Mouse (Mus musculus) limb, embryonic 14.5 days (tissue): Measurements from ENCODE around the gene Gm26897. TPM values are rescaled to one million over a fixed set of nuclear protein-coding genes. Genes with fewer than 3 reads are reported as not detected.

Source experiments
- ATAC-seq: fragments of 200-750 bp; cut with Nextera tagmentation; 2 replicates; pipeline ENCODE4 v1.8.0; 2017; ENCODE audit warnings: low read depth, moderate number of reproducible peaks, moderate TSS enrichment; ENCODE audit not compliant: low FRiP score
- DNase-seq: peaks from one replicate; pipeline ENCODE4 v3.0.0-alpha.2; 2015; ENCODE audit warnings: low spot score
- H3K27ac ChIP-seq: fragments of 300-500 bp; sonication (generic); replicated peaks from 2 replicates; pipeline ENCODE4 v1.5.1; 2014; ENCODE audit warnings: low read depth, mild to moderate bottlenecking, low read length, moderate library complexity, mixed read lengths
- H3K27me3 ChIP-seq: fragments of 300-500 bp; sonication (generic); 2 replicates; pipeline ENCODE4 v1.6.1; 2014; ENCODE audit warnings: low read length, mixed read lengths; ENCODE audit not compliant: control insufficient read depth, insufficient read depth
- H3K36me3 ChIP-seq: fragments of 300-500 bp; sonication (generic); 2 replicates; pipeline ENCODE4 v1.6.1; 2014; ENCODE audit warnings: mild to moderate bottlenecking, low read length, moderate library complexity, mixed read lengths; ENCODE audit not compliant: control insufficient read depth, insufficient read depth
- H3K4me1 ChIP-seq: fragments of 300-500 bp; sonication (generic); 2 replicates; pipeline ENCODE4 v1.6.1; 2014; ENCODE audit warnings: antibody characterized with exemption, low read length, mixed read lengths; ENCODE audit not compliant: control insufficient read depth, insufficient read depth
- H3K4me2 ChIP-seq: fragments of 300-500 bp; sonication (generic); replicated peaks from 2 replicates; pipeline ENCODE4 v1.6.1; 2014; ENCODE audit warnings: low read depth, mild to moderate bottlenecking, low read length, moderate library complexity; ENCODE audit not compliant: severe bottlenecking
- H3K4me3 ChIP-seq: fragments of 300-500 bp; sonication (generic); replicated peaks from 2 replicates; pipeline ENCODE4 v1.5.1; 2014; ENCODE audit warnings: low read length
- H3K9ac ChIP-seq: fragments of 300-500 bp; sonication (generic); 2 replicates; pipeline ENCODE4 v1.6.1; 2014; ENCODE audit warnings: mild to moderate bottlenecking, low read depth, low read length, moderate library complexity; ENCODE audit not compliant: severe bottlenecking
- H3K9me3 ChIP-seq: fragments of 300-500 bp; sonication (generic); 2 replicates; pipeline ENCODE4 v1.6.1; 2016; ENCODE audit warnings: low read length; ENCODE audit not compliant: control insufficient read depth
- POLR2A ChIP-seq: fragments of 200-500 bp; IDR thresholded peaks from 2 replicates; pipeline ENCODE4 v1.8.0; 2012; ENCODE audit warnings: inconsistent platforms, mild to moderate bottlenecking, moderate library complexity, borderline replicate concordance; ENCODE audit not compliant: insufficient read depth, insufficient read length; ENCODE audit errors: extremely low read depth
- WGBS: fragments of 180-500 bp; shearing (Covaris S2); extraction: QIAGEN DNeasy Blood & Tissue Kit; methylation state at CpG from one replicate; pipeline ENCODE4 v1.1.7; 2014; 5-methylcytosine and 5-hydroxymethylcytosine counted together
- polyA plus RNA-seq, 2 experiments: library from polyadenylated mRNA; depleted of rRNA in 1 of 2; stranded (reverse) in 1 of 2; unstranded in 1 of 2; fragments of >200 nt; fragmentation: Nextera tagmentation in 1 of 2; extraction: Ambion mirVana in 1 of 2; gene quantifications; 2 replicates each; pipeline versions ENCODE4 v1.2.1 to v1.2.3; 2012 to 2014

The Gm26897 gene
- polyA plus RNA-seq, 2 experiments: not detected

GRCm38 (mm10) chr5:111749599-111749998 lies 15.9 kb downstream of the Gm26897 start:
- no peak overlapping the region for H3K4me2 ChIP-seq
- no peak overlapping the region for H3K4me3 ChIP-seq
- DNase-seq: no peak
- H3K9ac ChIP-seq: no peak overlapping the region
- H3K36me3 ChIP-seq: no peaks in the 10 kb centered on the region
- no peak overlapping the region for H3K27ac ChIP-seq
- H3K4me1 ChIP-seq: no peaks in the 10 kb centered on the region
- no peak for ATAC-seq
- no peaks in the 10 kb centered on the region; the same call in 1 of the 2 replicates for H3K27me3 ChIP-seq
- TF ChIP-seq POLR2A: no peak
- H3K9me3 ChIP-seq: no peaks in the 10 kb centered on the region
- 90% methylated on average over 5 of the region's 5 CpGs for WGBS

- Histone ChIP-seq H3K27me3 (no peaks in the 10 kb centered on the region; the same call in 1 of the 2 replicates), H3K9me3 (no peaks in the 10 kb centered on the region), H3K9ac (no peak overlapping the region), H3K27ac (no peak overlapping the region), H3K4me3 (no peak overlapping the region), H3K36me3 (no peaks in the 10 kb centered on the region), H3K4me2 (no peak overlapping the region), H3K4me1 (no peaks in the 10 kb centered on the region)
- DNase-seq (no peak), ATAC-seq (no peak)
- no peak for TF ChIP-seq POLR2A
- 86% methylated on average over 13 of the region's 13 CpGs for WGBS
Measured at GRCm38 (mm10) chr5:111750092-111750491, 16.4 kb downstream of the Gm26897 start.

GRCm38 (mm10) chr5:111754484-111755139 lies 20.9 kb downstream of the Gm26897 start:
- Histone ChIP-seq H3K4me3 (no peak overlapping the region), H3K4me1 (no peaks in the 10 kb centered on the region), H3K9ac (0 out of 2 replicates have a peak overlapping the region, but pooled peaks have one; percentile 28), H3K36me3 (no peaks in the 10 kb centered on the region), H3K4me2 (no peak overlapping the region; the same call in 1 of the 2 replicates), H3K27ac (no peak overlapping the region), H3K9me3 (no peaks in the 10 kb centered on the region), H3K27me3 (no peaks in the 10 kb centered on the region; the same call in 1 of the 2 replicates)
- TF ChIP-seq POLR2A: no peak
- DNase-seq (no peak), ATAC-seq (0 out of 2 replicates have a peak, but pooled peaks have one; percentile 23)
- WGBS: 32% methylated on average over 16 of the region's 16 CpGs

GRCm38 (mm10) chr5:111755330-111755729 lies 21.6 kb downstream of the Gm26897 start:
- H3K27ac ChIP-seq: no peak overlapping the region
- WGBS: 13% methylated on average over 5 of the region's 5 CpGs
- H3K4me3 ChIP-seq: no peak overlapping the region
- ATAC-seq (peak; percentile 80), DNase-seq (peak; percentile 63)
- no peak for TF ChIP-seq POLR2A
- H3K4me1 ChIP-seq: no peaks in the 10 kb centered on the region
- H3K4me2 ChIP-seq: no peak overlapping the region
- H3K27me3 ChIP-seq: no peaks in the 10 kb centered on the region; the same call in 1 of the 2 replicates
- no peaks in the 10 kb centered on the region for H3K36me3 ChIP-seq
- no peaks in the 10 kb centered on the region for H3K9me3 ChIP-seq
- H3K9ac ChIP-seq: no peak overlapping the region

- ATAC-seq: no peak
- H3K4me2 ChIP-seq: peak overlapping the region; percentile 46
- 0 out of 2 replicates have a peak, but pooled peaks cover 7% of the 10 kb centered on the region for H3K27me3 ChIP-seq
- no peak overlapping the region for H3K4me3 ChIP-seq
- no peaks in the 10 kb centered on the region for H3K9me3 ChIP-seq
- peaks cover 11% of the 10 kb centered on the region for H3K4me1 ChIP-seq
- DNase-seq: peak; percentile 33
- H3K27ac ChIP-seq: no peak overlapping the region
- H3K36me3 ChIP-seq: no peaks in the 10 kb centered on the region
- TF ChIP-seq POLR2A: no peak
- H3K9ac ChIP-seq: no peak overlapping the region
- WGBS: 24% methylated on average over 10 of the region's 10 CpGs
Measured at GRCm38 (mm10) chr5:111760721-111761480, 27.2 kb downstream of the Gm26897 start.
